Mouse (Mus musculus): ENCODE data around the gene Pdx1. TPM values are rescaled to one million over a fixed set of nuclear protein-coding genes. Genes with fewer than 3 reads are reported as not detected.

Gene Pdx1
- polyA plus RNA-seq, 1 experiment from 2014 or later = 0.44 TPM

GRCm38 (mm10) chr5:147293127-147293910 is 23.6 kb downstream of the Pdx1 start:
- peaks cover 16% of the 10 kb centered on the region for H3K4me1 ChIP-seq
- no peaks in the 10 kb centered on the region for H3K36me3 ChIP-seq
- H3K9me3 ChIP-seq = no peaks in the 10 kb centered on the region
- peak; percentile 90 for DNase-seq (ENCODE audit: low spot score)
- no peak overlapping the region for H3K27ac ChIP-seq
- H3K4me3 ChIP-seq = no peak overlapping the region
- WGBS = 16% methylated on average over 18 of the region's 18 CpGs
- peaks cover 72% of the 10 kb centered on the region for H3K27me3 ChIP-seq (ENCODE audit: insufficient read depth, poor library complexity, severe bottlenecking)

GRCm38 (mm10) chr5:147294121-147294520 is 24.4 kb downstream of the Pdx1 start:
- Histone ChIP-seq H3K4me3 (no peak overlapping the region), H3K9me3 (no peaks in the 10 kb centered on the region), H3K4me1 (peaks cover 16% of the 10 kb centered on the region), H3K27ac (no peak overlapping the region), H3K36me3 (no peaks in the 10 kb centered on the region), H3K27me3 (ENCODE audit: insufficient read depth, poor library complexity, severe bottlenecking) (peaks cover 80% of the 10 kb centered on the region)
- DNase-seq (ENCODE audit: low spot score) = no peak
- WGBS = 9% methylated on average over 20 of the region's 20 CpGs

- Histone ChIP-seq H3K36me3 (no peaks in the 10 kb centered on the region), H3K27me3 (ENCODE audit: insufficient read depth, poor library complexity, severe bottlenecking) (peaks cover 97% of the 10 kb centered on the region), H3K9me3 (no peaks in the 10 kb centered on the region), H3K27ac (no peak overlapping the region), H3K4me1 (peaks cover 32% of the 10 kb centered on the region), H3K4me3 (no peak overlapping the region)
- 46% methylated on average over 5 of the region's 5 CpGs for WGBS
- DNase-seq (ENCODE audit: low spot score) = no peak
These were observed 27.5 kb downstream of the Pdx1 start for GRCm38 (mm10) chr5:147297249-147297648.

- Histone ChIP-seq H3K27ac (0 out of 2 replicates have a peak overlapping the region, but pooled peaks have one; percentile 25), H3K4me1 (peaks cover 20% of the 10 kb centered on the region), H3K4me3 (peak overlapping the region; percentile 53), H3K9me3 (no peaks in the 10 kb centered on the region), H3K27me3 (ENCODE audit: insufficient read depth, poor library complexity, severe bottlenecking) (peaks cover 97% of the 10 kb centered on the region), H3K36me3 (no peaks in the 10 kb centered on the region)
- peak; percentile 80 for DNase-seq (ENCODE audit: low spot score)
- under 1% methylated on average over 41 of the region's 41 CpGs for WGBS
These were observed 29.7 kb downstream of the Pdx1 start for GRCm38 (mm10) chr5:147299255-147300000.

GRCm38 (mm10) chr5:147300001-147300363 is 30.2 kb downstream of the Pdx1 start:
- WGBS = 2% methylated on average over 4 of the region's 4 CpGs
- no peak overlapping the region for H3K27ac ChIP-seq
- no peak for DNase-seq (ENCODE audit: low spot score)
- peaks cover 24% of the 10 kb centered on the region for H3K4me1 ChIP-seq
- H3K36me3 ChIP-seq = no peaks in the 10 kb centered on the region
- peak overlapping the region; percentile 53 for H3K4me3 ChIP-seq
- peaks cover 97% of the 10 kb centered on the region for H3K27me3 ChIP-seq (ENCODE audit: insufficient read depth, poor library complexity, severe bottlenecking)
- no peaks in the 10 kb centered on the region for H3K9me3 ChIP-seq

- H3K27ac ChIP-seq = no peak overlapping the region
- H3K27me3 ChIP-seq (ENCODE audit: insufficient read depth, poor library complexity, severe bottlenecking) = peaks cover 97% of the 10 kb centered on the region
- H3K9me3 ChIP-seq = no peaks in the 10 kb centered on the region
- H3K36me3 ChIP-seq = no peaks in the 10 kb centered on the region
- H3K4me3 ChIP-seq = peak overlapping the region; percentile 18; the same call in 1 of the 2 replicates
- no peak for DNase-seq (ENCODE audit: low spot score)
- H3K4me1 ChIP-seq = peaks cover 36% of the 10 kb centered on the region
- 2% methylated on average over 21 of the region's 21 CpGs for WGBS
These were observed 31.4 kb downstream of the Pdx1 start for GRCm38 (mm10) chr5:147300917-147301780.

- peaks cover 42% of the 10 kb centered on the region for H3K4me1 ChIP-seq
- no peak overlapping the region for H3K27ac ChIP-seq
- no peaks in the 10 kb centered on the region for H3K36me3 ChIP-seq
- peaks cover 99% of the 10 kb centered on the region for H3K27me3 ChIP-seq (ENCODE audit: insufficient read depth, poor library complexity, severe bottlenecking)
- no peak overlapping the region for H3K4me3 ChIP-seq
- DNase-seq (ENCODE audit: low spot score) = no peak
- 6% methylated on average over 10 of the region's 10 CpGs for WGBS
- H3K9me3 ChIP-seq = no peaks in the 10 kb centered on the region
These were observed 32.0 kb downstream of the Pdx1 start for GRCm38 (mm10) chr5:147301781-147302070.

- H3K36me3 ChIP-seq = no peaks in the 10 kb centered on the region
- no peak overlapping the region for H3K27ac ChIP-seq
- H3K4me1 ChIP-seq = peaks cover 45% of the 10 kb centered on the region
- H3K4me3 ChIP-seq = no peak overlapping the region
- peaks cover 99% of the 10 kb centered on the region for H3K27me3 ChIP-seq (ENCODE audit: insufficient read depth, poor library complexity, severe bottlenecking)
- no peak for DNase-seq (ENCODE audit: low spot score)
- no peaks in the 10 kb centered on the region for H3K9me3 ChIP-seq
- 5% methylated on average over 8 of the region's 8 CpGs for WGBS
These were observed 32.4 kb downstream of the Pdx1 start for GRCm38 (mm10) chr5:147302141-147302540.

GRCm38 (mm10) chr5:147302746-147303400 is 33.1 kb downstream of the Pdx1 start:
- 7% methylated on average over 13 of the region's 13 CpGs for WGBS
- peaks cover 99% of the 10 kb centered on the region for H3K27me3 ChIP-seq (ENCODE audit: insufficient read depth, poor library complexity, severe bottlenecking)
- no peak overlapping the region for H3K4me3 ChIP-seq
- H3K27ac ChIP-seq = no peak overlapping the region
- no peak for DNase-seq (ENCODE audit: low spot score)
- no peaks in the 10 kb centered on the region for H3K9me3 ChIP-seq
- no peaks in the 10 kb centered on the region for H3K36me3 ChIP-seq
- peaks cover 45% of the 10 kb centered on the region for H3K4me1 ChIP-seq

GRCm38 (mm10) chr5:147304276-147305155 is 34.8 kb downstream of the Pdx1 start:
- Histone ChIP-seq H3K4me3 (0 out of 2 replicates have a peak overlapping the region, but pooled peaks have one; percentile 10), H3K36me3 (no peaks in the 10 kb centered on the region), H3K9me3 (no peaks in the 10 kb centered on the region), H3K4me1 (peaks cover 42% of the 10 kb centered on the region), H3K27me3 (ENCODE audit: insufficient read depth, poor library complexity, severe bottlenecking) (peaks cover 100% of the 10 kb centered on the region), H3K27ac (no peak overlapping the region)
- DNase-seq (ENCODE audit: low spot score) = no peak
- WGBS = under 1% methylated on average over 54 of the region's 54 CpGs

GRCm38 (mm10) chr5:147305166-147305565 is 35.4 kb downstream of the Pdx1 start:
- Histone ChIP-seq H3K36me3 (no peaks in the 10 kb centered on the region), H3K27ac (no peak overlapping the region), H3K27me3 (ENCODE audit: insufficient read depth, poor library complexity, severe bottlenecking) (peaks cover 100% of the 10 kb centered on the region), H3K4me1 (peaks cover 35% of the 10 kb centered on the region), H3K4me3 (0 out of 2 replicates have a peak overlapping the region, but pooled peaks have one; percentile 10), H3K9me3 (no peaks in the 10 kb centered on the region)
- DNase-seq (ENCODE audit: low spot score) = no peak
- 1% methylated on average over 16 of the region's 16 CpGs for WGBS

Measured in heart, embryonic 10.5 days (tissue).